Mouse (Mus musculus) erythroblast, adult 5-6 weeks (primary cell): Measurements from ENCODE around the gene Shisa9. TPM values are rescaled to one million over a fixed set of nuclear protein-coding genes. Genes with fewer than 3 reads are reported as not detected.

ENCODE experiments used
- ATAC-seq: replicated peaks from 2 replicates; pipeline ENCODE4 v1.8.0; 2016; ENCODE audit warnings: moderate number of reproducible peaks, mild to moderate bottlenecking, moderate TSS enrichment, inconsistent platforms; ENCODE audit not compliant: poor library complexity, low FRiP score, severe bottlenecking
- total RNA-seq, 2 experiments: library from RNA; stranded (forward) in 1 of 2; stranded (reverse) in 1 of 2; fragments of 150-400 nt in 1 of 2; fragments of 200-764, 138-1000 nt in 1 of 2; gene quantifications; 2 replicates each; pipeline versions ENCODE4 v1.2.3 to v1.2.4; 2015 to 2017; ENCODE audit warnings: low replicate concordance in 2 of 2

The Shisa9 gene
- total RNA-seq, 2 experiments from 2014 or later = not detected

DNA sequence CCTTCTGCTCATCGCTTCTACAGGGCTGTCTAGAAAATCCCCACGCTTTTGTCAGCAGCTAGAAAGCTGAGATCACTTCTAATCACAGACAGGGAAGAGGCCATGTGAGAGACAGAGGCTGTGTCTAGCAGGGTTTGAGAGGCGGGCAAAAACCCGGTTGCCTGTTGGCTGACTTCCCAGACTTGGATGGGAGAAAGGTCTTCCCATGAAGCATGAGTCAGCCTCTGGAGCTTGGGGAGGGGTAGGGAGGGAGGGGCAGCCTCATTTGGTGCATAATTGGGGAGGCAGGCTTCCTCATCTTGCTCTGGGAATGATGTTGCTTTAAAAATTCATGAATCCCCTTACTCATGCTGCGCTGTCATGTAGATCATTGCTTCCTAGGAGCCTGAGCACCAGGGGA, 57.0 kb downstream of the Shisa9 start:
- ATAC-seq = no peak

DNA sequence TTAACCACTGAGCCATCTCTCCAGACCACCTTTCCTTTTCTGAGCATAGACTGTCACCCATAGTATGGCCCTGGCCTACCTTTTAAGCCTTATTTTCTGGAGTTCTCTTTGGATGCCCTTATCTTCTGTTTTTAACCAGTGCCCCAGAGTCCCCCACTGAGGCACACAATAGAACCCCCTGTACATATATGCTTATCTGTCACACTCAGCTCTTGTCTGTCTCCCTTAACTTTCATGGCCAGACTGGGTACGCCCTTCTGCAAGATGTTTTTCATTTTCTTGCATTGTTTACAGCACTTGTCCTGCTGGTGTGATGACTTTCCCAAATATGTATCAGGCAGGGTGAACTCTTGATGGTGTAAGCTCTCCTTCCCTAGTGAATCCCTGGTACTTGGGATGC, 68.1 kb downstream of the Shisa9 start:
- no peak for ATAC-seq

DNA sequence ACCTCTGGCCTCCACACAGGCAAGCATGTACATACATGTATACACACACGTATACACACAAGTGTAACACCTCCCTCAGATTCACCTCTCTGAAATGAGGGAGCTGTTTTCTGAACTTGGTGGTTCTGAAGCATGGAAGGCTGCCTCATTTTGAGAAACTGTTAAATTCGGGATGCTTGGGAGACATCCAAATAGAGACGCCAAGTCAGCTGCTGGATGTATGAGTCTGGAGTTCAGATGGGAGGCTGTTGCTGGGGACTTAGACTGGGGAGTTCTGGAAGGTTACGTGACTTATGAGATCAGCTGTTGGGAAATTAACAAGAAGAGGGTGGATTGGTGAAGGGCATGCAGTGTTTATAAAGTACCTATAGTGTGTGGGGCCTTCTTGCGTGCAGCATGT, 88.7 kb downstream of the Shisa9 start:
- no peak for ATAC-seq

DNA sequence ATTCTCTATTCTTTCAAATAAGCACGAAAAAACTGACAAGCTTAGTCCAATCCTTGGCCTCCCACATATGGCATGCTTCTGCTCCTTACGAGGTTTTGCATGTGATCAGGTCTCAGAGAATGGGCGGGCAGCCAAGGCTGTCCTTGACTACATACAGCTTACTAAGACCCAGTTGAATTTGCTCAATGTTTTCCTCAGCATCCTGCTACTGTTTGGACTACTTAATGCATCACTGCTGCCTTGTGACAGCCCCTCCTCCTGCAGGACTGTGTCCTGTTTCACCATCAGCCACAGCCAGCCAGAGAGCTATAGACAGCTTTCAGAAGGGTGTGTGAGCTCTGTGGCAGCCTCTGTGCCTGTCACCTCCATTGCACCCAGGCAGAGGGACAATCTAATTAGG, 92.4 kb downstream of the Shisa9 start:
- ATAC-seq = no peak

DNA sequence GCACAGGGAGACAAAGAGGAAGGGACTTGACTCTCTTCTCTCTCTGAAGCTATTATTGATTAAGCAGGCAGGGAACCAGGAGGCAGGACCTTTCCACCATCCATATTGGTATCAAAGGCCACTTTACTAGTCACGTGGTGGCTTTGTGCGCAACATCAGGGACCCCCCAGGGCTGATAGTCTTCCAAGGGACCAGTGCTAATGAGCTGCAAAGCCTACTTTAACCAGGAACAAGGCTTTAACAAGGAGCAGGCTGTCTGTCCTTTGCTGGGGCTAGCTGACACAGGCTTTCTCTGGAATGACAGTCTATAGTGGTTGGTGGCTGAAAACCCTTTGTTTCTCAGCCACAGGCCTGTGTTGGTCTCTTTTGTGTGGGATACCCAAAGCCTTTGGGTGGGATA, 92.8 kb downstream of the Shisa9 start:
- no peak for ATAC-seq

DNA sequence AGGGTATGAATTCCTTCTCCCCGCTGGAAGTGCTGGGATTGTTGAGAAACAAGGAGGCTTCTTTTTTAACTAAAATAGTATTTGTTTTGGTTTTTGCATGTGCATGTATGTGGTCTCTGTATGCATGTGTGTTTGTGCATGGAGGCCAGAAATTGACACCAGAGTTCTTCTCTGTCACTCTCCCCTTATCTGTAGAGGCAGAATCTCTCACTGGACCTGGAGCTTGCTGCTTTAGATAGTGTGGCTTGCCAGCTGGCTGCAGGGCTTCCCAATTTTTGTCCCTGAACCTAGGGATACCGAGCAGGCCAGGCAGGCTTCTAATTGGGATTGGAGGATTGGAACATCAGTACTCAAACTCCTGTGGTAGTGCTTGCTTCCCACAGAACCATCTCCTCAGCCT, 99.2 kb downstream of the Shisa9 start:
- ATAC-seq = no peak

DNA sequence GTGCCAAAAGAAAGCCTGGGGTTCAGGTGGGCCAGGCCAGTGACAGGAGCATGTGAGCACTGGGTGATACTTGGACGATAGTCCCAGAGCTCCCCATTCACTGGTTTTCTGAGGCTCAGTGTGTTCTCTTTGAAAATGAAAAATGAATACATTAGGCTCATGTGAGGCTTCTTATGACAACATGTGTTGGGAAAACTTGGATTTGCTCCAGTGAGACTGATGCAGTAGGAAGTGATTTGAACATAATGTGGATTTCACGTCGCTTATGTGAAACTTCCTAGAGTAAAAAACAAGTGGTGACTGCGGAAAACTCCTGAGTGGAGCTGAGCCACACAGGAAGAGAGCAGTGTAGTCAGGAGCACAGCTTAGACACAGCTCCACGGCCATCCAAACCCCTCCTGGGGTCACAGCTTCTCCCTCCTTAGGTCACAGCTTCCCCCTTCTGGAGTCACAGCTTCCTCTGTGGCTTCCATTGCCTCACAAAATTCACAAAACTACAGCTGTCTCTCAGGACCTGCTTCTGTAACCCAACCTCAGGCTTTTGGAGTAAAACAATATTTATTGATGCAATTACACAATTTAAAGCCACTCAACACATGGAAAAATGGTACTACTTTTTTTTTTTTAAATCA, 106.8 kb downstream of the Shisa9 start:
- no peak for ATAC-seq

DNA sequence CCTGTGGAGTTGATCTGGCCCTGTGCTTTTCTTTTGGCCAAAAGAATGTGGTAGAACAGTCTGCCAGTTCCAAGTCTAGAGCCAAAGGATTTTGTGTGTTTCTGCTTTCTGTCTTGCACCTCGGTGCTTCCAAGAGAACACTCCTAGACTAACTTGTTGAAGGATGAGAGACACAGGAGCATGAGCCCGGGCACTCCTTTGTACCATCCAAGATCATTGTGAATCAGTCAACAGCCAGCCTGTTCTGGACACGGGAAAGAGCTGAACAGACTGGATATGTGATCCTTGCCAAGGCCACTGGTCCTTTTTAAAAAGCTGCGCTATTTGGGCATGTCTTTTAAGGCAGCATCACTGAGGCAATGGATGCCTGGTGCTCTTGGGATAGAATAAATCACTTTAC, 109.3 kb downstream of the Shisa9 start:
- no peak for ATAC-seq

DNA sequence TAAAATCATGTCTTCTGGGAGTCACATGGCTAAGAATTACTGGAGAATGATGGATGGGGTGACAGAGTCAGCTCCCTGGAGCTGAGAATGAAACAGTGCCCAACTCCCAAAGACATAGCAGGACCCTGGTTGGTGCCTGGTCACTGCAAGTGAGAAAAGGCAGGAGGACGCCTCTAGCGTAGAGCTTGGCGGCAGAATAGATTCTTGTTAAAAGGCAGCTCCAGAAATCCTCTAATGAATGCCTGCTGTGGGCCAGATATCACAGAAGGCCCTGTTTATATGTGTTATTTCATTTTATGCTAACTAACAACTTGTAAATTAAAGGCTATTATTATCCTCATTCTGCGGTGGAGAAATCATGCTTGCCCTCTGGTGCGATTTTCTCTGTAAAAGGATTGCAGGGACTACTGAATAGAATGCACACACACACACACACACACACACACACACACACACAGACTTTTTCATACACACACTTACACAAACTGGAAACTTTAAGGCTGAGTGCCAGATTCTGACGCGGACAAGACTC, 110.9 kb downstream of the Shisa9 start:
- no peak for ATAC-seq

DNA sequence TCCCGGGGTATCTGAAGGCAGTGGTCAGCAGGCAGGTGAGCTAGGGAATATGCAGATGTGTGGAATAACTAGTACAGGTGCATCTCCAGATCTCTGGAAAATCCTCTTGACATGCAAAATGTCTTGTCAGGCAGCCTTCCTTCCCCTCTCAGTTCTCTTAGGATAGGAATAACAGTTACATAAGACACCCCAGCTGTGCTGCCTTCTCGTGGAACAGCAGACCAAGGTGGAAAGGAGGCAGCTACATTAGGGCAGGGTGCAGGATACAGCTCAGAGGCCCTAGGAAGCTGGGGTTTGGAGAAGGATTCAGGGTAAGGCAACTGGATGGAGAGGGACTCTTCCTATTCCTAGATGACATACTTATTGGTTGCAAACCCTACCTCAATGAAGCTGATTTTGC, 111.5 kb downstream of the Shisa9 start:
- ATAC-seq = no peak

DNA sequence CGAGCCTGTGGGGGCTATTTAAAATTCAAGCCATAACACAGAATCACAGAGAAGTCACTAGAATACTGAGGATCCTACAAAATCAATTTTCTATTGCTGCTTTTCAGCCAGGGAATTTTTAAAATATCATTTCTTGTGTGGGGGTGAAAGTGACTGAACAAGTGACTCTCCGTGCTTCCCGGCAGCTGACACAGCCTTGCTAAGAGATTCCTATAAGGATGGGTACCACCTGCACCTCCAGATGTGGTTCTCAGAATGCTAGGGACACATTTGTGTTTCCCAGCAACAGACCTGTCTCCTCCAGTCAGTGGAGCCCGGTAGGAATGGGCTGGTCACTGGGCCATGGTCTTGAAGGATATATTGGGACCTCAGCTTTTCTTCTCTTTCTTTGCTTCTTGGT, 124.5 kb downstream of the Shisa9 start:
- ATAC-seq = no peak

DNA sequence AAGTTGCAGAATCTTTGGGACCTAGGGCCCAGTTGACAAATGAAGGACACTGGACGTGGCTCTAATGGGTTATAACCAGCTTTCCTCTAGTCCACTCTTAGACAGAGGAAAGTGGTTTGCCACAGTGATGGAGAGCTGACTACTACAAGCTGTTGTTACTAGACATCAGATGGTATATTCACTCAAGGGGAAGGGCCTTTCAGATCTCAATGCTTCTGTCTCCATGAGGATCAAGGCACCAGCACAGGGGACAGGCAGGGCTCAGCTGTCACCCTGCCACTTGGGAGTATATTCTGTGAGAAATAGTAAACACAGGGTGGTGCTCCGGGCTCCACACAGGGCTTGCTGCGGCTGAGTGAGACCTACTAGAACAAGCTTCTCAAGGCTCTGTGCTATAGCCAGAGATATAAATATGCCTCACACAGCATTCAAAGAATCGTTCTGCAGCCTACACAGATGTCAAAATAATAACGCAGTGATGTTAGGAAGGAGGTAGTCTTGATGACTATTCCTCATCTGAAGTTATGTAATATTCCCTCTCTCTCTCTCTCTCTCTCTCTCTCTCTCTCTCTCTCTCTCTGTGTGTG, 127.0 kb downstream of the Shisa9 start:
- no peak for ATAC-seq

DNA sequence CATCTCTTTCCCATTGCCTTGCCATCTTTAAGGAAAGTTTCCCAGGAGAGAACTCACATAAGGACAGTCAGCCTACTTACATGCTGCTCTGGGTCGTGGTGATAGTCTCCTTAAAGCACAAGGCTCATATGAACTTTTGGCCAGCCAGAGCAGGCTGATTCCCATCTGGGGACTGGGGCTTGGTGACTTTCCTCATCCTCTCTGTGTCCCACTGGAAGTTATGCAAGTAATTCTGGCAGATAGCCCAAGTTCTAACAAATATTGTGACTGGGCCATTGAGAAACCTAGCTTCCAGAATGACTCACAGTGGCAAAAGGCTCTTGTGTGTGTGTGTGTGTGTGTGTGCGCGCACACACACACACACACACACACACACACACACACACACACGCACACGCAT, 130.5 kb downstream of the Shisa9 start:
- no peak for ATAC-seq

DNA sequence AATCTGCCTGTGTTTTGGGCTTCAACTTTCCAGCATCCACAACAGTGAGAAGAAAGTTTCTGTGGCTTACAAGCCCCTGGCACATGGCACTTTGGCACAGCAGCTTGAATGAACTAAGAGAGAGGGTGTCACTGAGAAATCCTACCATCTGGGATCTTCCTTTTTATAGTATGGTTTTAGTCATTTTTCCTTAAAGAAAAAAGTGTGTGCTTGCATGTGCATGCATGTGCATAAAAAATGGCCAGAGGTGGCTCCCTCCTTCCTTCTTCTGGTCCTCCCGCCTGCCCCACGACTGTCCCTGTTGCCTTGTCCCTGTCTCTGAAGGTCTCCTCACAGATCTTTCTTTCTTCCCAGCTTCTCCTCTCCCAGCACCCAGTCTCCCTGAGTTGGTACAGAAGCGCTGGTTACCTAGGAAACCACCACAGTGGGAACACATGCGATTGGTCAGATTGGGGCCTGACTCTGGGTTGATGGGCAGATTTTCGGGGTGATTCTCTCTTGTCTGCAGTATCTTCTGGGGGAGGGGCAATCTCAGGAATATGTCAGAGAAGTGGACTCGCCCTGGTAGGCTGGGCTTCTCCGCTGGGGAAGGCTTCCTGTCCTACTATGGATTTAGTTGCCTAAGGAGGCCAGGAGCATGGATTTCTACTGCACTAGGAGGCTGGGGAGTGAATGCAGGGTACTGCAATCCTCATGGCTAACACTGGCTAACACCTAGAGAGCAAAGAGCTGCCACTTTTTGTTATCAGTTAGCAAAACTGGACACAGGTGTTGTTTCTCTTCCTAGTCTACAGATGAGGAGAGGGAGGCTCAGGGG, 131.3 kb downstream of the Shisa9 start:
- ATAC-seq = no peak

DNA sequence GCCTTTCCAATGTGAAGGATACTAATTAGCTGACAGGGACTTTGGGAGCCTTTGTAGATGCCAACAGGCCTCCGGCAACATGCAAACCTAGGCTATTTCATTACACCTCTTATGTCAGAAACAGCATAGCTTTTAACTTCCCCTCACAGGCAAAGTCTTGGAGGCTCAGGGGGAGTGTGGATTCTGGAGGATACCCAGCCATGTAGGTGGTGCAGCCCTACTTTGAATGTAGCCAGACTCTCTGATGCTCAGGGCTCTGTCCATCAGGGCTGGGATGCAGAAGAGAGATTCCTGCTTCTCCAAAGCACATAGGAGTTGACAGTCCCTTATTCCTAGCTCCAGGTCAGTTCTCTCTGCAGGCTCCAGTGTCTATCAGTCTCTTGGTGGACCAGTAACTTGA, 133.0 kb downstream of the Shisa9 start:
- no peak for ATAC-seq

DNA sequence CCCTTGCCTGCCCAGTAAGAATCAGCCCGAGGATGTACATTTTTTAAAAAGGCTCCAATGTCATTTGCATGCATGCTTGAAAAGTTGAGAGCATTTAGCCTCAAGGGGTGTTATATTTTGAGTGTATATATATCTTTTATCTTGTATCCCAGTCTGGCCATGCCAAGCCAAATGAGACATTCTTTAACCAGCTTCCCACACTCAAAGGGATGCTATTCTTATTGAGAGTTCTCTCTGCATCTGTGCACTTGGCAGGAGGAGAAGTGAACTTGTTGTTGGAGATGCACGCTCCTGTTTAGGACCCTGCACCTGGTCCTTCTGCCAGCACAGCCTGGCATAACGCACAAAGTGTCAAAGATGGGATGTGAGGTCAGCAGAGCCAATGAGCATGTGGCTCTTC, 135.6 kb downstream of the Shisa9 start:
- ATAC-seq = no peak

DNA sequence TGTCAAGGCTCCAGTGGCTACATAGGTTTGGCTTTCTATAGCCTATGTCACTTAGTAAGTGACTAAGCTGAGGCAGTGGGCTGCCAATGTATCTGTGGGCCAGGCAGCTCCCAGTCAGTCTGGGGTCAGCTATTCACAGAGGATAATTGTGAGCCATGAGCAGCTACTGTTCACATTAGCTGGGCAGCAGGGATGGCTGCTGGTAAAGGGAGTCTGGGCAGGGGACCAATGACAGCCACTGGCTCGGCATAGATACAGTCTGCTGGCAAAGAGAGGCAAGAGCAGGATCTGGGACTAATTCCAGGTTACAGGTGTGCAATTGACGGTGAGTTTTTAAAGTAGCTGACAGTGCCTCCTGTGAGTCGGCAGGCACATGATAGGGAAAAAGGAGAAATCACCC, 145.9 kb downstream of the Shisa9 start:
- ATAC-seq = no peak

DNA sequence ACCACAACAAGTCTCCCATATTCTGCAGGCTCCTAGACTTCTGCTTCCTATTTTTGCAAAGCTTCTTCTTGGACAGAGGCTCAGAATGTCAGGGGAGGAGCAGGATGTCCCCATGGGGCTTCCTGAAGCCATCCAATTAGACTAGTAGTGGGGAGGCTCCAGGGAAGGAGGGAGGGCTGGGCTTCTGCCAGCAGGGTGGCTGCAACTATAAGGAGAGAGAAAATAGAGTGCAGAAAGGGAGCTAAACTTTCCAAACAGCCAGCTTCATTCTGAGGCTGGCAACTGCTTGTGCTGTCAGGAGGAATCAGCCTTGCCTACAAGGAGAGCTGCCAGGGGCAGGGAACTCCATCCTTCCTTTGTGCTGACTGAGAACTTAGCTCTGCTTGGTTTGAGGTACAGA, 162.8 kb downstream of the Shisa9 start:
- ATAC-seq = no peak

DNA sequence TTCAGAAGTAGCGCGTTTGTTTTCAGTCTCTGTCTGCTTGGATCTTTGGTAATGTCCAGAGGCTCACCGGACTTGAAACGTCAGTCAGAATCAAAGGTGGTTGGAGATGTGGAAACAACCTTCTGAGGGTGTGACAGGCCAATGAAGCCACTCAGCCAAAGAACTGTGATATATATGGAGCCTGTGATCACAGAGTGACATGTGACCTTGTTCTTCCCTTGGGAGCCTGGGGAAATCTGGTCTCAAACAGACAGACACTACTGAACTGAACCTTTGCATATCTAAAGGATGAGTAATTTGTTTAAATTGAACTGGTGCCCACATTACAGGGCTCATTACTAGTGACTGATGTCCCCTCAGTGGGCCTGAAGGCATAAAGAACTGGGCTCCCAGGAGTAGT, 168.1 kb downstream of the Shisa9 start:
- no peak for ATAC-seq

DNA sequence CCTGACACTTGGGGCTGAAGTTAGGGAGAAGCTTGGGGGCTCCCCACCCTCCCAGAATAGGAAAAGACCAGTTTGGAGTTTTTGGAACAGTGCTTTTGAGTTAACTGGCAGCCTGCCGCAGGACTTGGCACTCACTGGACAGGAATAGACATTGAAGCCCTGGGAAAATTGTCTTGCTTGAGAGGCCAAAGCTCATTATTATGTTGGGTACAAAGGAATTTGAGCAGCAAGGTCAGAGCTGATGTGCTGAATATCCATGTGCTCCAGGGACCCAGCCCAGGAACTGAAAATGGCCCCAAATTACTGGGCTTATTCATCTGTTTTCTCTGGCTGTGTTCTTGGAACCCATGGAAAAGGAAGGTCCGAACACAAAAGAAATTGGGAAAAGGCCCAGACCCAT, 170.6 kb downstream of the Shisa9 start:
- no peak for ATAC-seq

DNA sequence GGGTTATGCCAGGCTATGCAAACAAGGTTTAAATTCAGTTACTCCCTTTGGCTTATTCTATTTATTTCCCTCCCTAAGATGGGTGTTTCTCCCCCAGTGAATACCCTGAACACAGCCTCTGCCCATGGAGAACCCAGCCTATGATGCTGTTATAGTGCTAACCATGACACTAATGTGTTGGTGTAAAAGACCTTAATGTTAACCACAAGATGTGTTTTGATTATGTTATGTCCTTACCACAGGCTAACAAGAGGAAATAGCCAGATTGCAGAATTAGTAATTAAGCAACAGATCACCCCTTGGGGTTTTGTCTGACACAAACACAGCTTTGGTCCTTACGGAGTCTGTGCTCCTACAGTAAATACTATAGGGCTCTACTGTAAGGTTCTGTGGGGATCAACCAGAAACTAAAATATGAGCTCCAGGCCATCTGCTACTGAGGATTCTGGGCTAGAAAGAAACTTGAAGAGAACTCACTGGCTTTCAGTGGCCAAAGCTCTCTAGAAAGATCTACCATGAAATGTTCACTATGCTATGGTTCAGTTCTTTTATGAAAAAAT, 189.6 kb downstream of the Shisa9 start:
- no peak for ATAC-seq
